Mouse (Mus musculus): ENCODE data around the gene Slc16a5. TPM values are rescaled to one million over a fixed set of nuclear protein-coding genes. Genes with fewer than 3 reads are reported as not detected.

Slc16a5 gene
- 0.15 TPM in 2 replicates for polyA plus RNA-seq (2014; fragmentation: Nextera tagmentation; extraction: Ambion mirVana)

GRCm38 (mm10) chr11:115462243-115462891 lies at the start of gene Slc16a5:
Gene Slc16a5 (plus strand): TSS chr11:115462474.
- Histone ChIP-seq H3K4me1 (ENCODE audit: control insufficient read depth, insufficient read depth, low read length) (no peaks in the 10 kb centered on the region), H3K9ac (replicated peaks; ENCODE audit: low read depth, low read length) (no peak within 1 kb of the TSS), H3K4me3 (ENCODE audit: low read depth, low read length) (no peak within 1 kb of the TSS), H3K4me2 (ENCODE audit: low read depth, low read length) (no peak within 1 kb of the TSS), H3K36me3 (ENCODE audit: control insufficient read depth, insufficient read depth, low read length) (no peaks in the 10 kb centered on the region), H3K9me3 (ENCODE audit: control insufficient read depth, low read length) (no peaks in the 10 kb centered on the region), H3K27ac (ENCODE audit: low read depth, low read length) (no peak within 1 kb of the TSS), H3K27me3 (ENCODE audit: control insufficient read depth, insufficient read depth, low read length) (no peaks in the 10 kb centered on the region)
- ATAC-seq (ENCODE audit: low read depth) = no peak
- WGBS = 73% methylated on average over 16 of the region's 16 CpGs

- whole genome bisulfite sequencing = under 1% methylated on average over 49 of the region's 56 CpGs
- peaks cover 23% of the 10 kb centered on the region for H3K4me1 ChIP-seq (ENCODE audit: control insufficient read depth, insufficient read depth, low read length)
- H3K36me3 ChIP-seq (ENCODE audit: control insufficient read depth, insufficient read depth, low read length) = peaks cover 17% of the 10 kb centered on the region; the same call in 1 of the 2 replicates
- ATAC-seq (ENCODE audit: low read depth) = peak; percentile 98
- H3K4me3 ChIP-seq (ENCODE audit: low read depth, low read length) = peak within 1 kb of the TSS; percentile 93
- H3K27ac ChIP-seq (ENCODE audit: low read depth, low read length) = peak within 1 kb of the TSS; percentile 83
- no peaks in the 10 kb centered on the region for H3K9me3 ChIP-seq (ENCODE audit: control insufficient read depth, low read length)
- peak within 1 kb of the TSS; percentile 96 for H3K4me2 ChIP-seq (ENCODE audit: low read depth, low read length)
- peak within 1 kb of the TSS; percentile 97 for H3K9ac ChIP-seq (replicated peaks; ENCODE audit: low read depth, low read length)
- H3K27me3 ChIP-seq (ENCODE audit: control insufficient read depth, insufficient read depth, low read length) = no peaks in the 10 kb centered on the region
Observed at GRCm38 (mm10) chr11:115419531-115420237, 42.6 kb upstream of the Slc16a5 start, which contains the start of the genes Atp5h and Kctd2. Gene Atp5h (minus strand): TSS chr11:115419962. Gene Kctd2 (plus strand): TSS chr11:115420128.

- Histone ChIP-seq H3K27ac (ENCODE audit: low read depth, low read length) (peak overlapping the region; percentile 83), H3K4me2 (ENCODE audit: low read depth, low read length) (peak overlapping the region; percentile 96), H3K9ac (replicated peaks; ENCODE audit: low read depth, low read length) (peak overlapping the region; percentile 97), H3K27me3 (ENCODE audit: control insufficient read depth, insufficient read depth, low read length) (no peaks in the 10 kb centered on the region), H3K36me3 (ENCODE audit: control insufficient read depth, insufficient read depth, low read length) (peaks cover 20% of the 10 kb centered on the region; the same call in 1 of the 2 replicates), H3K9me3 (ENCODE audit: control insufficient read depth, low read length) (no peaks in the 10 kb centered on the region), H3K4me3 (ENCODE audit: low read depth, low read length) (peak overlapping the region; percentile 93), H3K4me1 (ENCODE audit: control insufficient read depth, insufficient read depth, low read length) (peaks cover 23% of the 10 kb centered on the region)
- under 1% methylated on average over 38 of the region's 45 CpGs for WGBS
- ATAC-seq (ENCODE audit: low read depth) = peak; percentile 65
Observed at GRCm38 (mm10) chr11:115420336-115421190, 41.7 kb upstream of the Slc16a5 start.

- H3K9ac ChIP-seq (replicated peaks; ENCODE audit: low read depth, low read length) = no peak overlapping the region; the same call in 1 of the 2 replicates
Observed at GRCm38 (mm10) chr11:115421328-115421727, 40.9 kb upstream of the Slc16a5 start.

GRCm38 (mm10) chr11:115421972-115422371 lies 40.3 kb upstream of the Slc16a5 start:
- H3K36me3 ChIP-seq (ENCODE audit: control insufficient read depth, insufficient read depth, low read length) = peaks cover 22% of the 10 kb centered on the region; the same call in 1 of the 2 replicates
- no peak overlapping the region for H3K4me2 ChIP-seq (ENCODE audit: low read depth, low read length)
- WGBS = 92% methylated on average over 16 of the region's 16 CpGs
- ATAC-seq (ENCODE audit: low read depth) = no peak
- H3K27ac ChIP-seq (ENCODE audit: low read depth, low read length) = no peak overlapping the region
- no peaks in the 10 kb centered on the region for H3K27me3 ChIP-seq (ENCODE audit: control insufficient read depth, insufficient read depth, low read length)
- H3K9ac ChIP-seq (replicated peaks; ENCODE audit: low read depth, low read length) = no peak overlapping the region
- no peaks in the 10 kb centered on the region for H3K9me3 ChIP-seq (ENCODE audit: control insufficient read depth, low read length)
- peaks cover 23% of the 10 kb centered on the region for H3K4me1 ChIP-seq (ENCODE audit: control insufficient read depth, insufficient read depth, low read length)
- no peak overlapping the region for H3K4me3 ChIP-seq (ENCODE audit: low read depth, low read length)

More at GRCm38 (mm10) chr11:115421328-115421727, 40.9 kb upstream of the Slc16a5 start:
- Histone ChIP-seq H3K4me2 (ENCODE audit: low read depth, low read length) (peak overlapping the region; percentile 96), H3K36me3 (ENCODE audit: control insufficient read depth, insufficient read depth, low read length) (peaks cover 20% of the 10 kb centered on the region; the same call in 1 of the 2 replicates), H3K4me3 (ENCODE audit: low read depth, low read length) (peak overlapping the region; percentile 93), H3K27ac (ENCODE audit: low read depth, low read length) (no peak overlapping the region), H3K4me1 (ENCODE audit: control insufficient read depth, insufficient read depth, low read length) (peaks cover 23% of the 10 kb centered on the region), H3K9me3 (ENCODE audit: control insufficient read depth, low read length) (no peaks in the 10 kb centered on the region), H3K27me3 (ENCODE audit: control insufficient read depth, insufficient read depth, low read length) (no peaks in the 10 kb centered on the region)
- WGBS = 83% methylated on average over 1 of the region's 1 CpGs
- ATAC-seq (ENCODE audit: low read depth) = no peak

- no peak overlapping the region for H3K27ac ChIP-seq (ENCODE audit: low read depth, low read length)
- H3K36me3 ChIP-seq (ENCODE audit: control insufficient read depth, insufficient read depth, low read length) = peaks cover 22% of the 10 kb centered on the region; the same call in 1 of the 2 replicates
- no peak overlapping the region for H3K4me2 ChIP-seq (ENCODE audit: low read depth, low read length)
- WGBS = 83% methylated on average over 3 of the region's 3 CpGs
- no peak overlapping the region for H3K4me3 ChIP-seq (ENCODE audit: low read depth, low read length)
- H3K9me3 ChIP-seq (ENCODE audit: control insufficient read depth, low read length) = no peaks in the 10 kb centered on the region
- peaks cover 23% of the 10 kb centered on the region for H3K4me1 ChIP-seq (ENCODE audit: control insufficient read depth, insufficient read depth, low read length)
- H3K9ac ChIP-seq (replicated peaks; ENCODE audit: low read depth, low read length) = no peak overlapping the region
- ATAC-seq (ENCODE audit: low read depth) = no peak
- H3K27me3 ChIP-seq (ENCODE audit: control insufficient read depth, insufficient read depth, low read length) = no peaks in the 10 kb centered on the region
Observed at GRCm38 (mm10) chr11:115423091-115423490, 39.2 kb upstream of the Slc16a5 start.

- Histone ChIP-seq H3K9me3 (ENCODE audit: control insufficient read depth, low read length) (no peaks in the 10 kb centered on the region), H3K4me2 (ENCODE audit: low read depth, low read length) (no peak overlapping the region), H3K9ac (replicated peaks; ENCODE audit: low read depth, low read length) (no peak overlapping the region), H3K27me3 (ENCODE audit: control insufficient read depth, insufficient read depth, low read length) (no peaks in the 10 kb centered on the region), H3K36me3 (ENCODE audit: control insufficient read depth, insufficient read depth, low read length) (peaks cover 22% of the 10 kb centered on the region), H3K27ac (ENCODE audit: low read depth, low read length) (no peak overlapping the region), H3K4me3 (ENCODE audit: low read depth, low read length) (no peak overlapping the region), H3K4me1 (ENCODE audit: control insufficient read depth, insufficient read depth, low read length) (peaks cover 11% of the 10 kb centered on the region)
- ATAC-seq (ENCODE audit: low read depth) = no peak
- 80% methylated on average over 7 of the region's 7 CpGs for WGBS
Observed at GRCm38 (mm10) chr11:115424666-115425065, 37.6 kb upstream of the Slc16a5 start.

GRCm38 (mm10) chr11:115425671-115426070 lies 36.6 kb upstream of the Slc16a5 start:
- no peaks in the 10 kb centered on the region for H3K9me3 ChIP-seq (ENCODE audit: control insufficient read depth, low read length)
- peaks cover 33% of the 10 kb centered on the region for H3K36me3 ChIP-seq (ENCODE audit: control insufficient read depth, insufficient read depth, low read length)
- H3K4me2 ChIP-seq (ENCODE audit: low read depth, low read length) = no peak overlapping the region
- no peak for ATAC-seq (ENCODE audit: low read depth)
- H3K27me3 ChIP-seq (ENCODE audit: control insufficient read depth, insufficient read depth, low read length) = no peaks in the 10 kb centered on the region
- H3K4me1 ChIP-seq (ENCODE audit: control insufficient read depth, insufficient read depth, low read length) = peaks cover 10% of the 10 kb centered on the region
- H3K27ac ChIP-seq (ENCODE audit: low read depth, low read length) = no peak overlapping the region
- WGBS = 87% methylated on average over 6 of the region's 6 CpGs
- H3K4me3 ChIP-seq (ENCODE audit: low read depth, low read length) = no peak overlapping the region
- H3K9ac ChIP-seq (replicated peaks; ENCODE audit: low read depth, low read length) = no peak overlapping the region
